Mouse (Mus musculus): Measurements from ENCODE around the gene Olfr90. TPM values are rescaled to one million over a fixed set of nuclear protein-coding genes. Genes with fewer than 3 reads are reported as not detected.

Gene Olfr90
- total and polyA plus RNA-seq, 3 experiments: not detected

DNA sequence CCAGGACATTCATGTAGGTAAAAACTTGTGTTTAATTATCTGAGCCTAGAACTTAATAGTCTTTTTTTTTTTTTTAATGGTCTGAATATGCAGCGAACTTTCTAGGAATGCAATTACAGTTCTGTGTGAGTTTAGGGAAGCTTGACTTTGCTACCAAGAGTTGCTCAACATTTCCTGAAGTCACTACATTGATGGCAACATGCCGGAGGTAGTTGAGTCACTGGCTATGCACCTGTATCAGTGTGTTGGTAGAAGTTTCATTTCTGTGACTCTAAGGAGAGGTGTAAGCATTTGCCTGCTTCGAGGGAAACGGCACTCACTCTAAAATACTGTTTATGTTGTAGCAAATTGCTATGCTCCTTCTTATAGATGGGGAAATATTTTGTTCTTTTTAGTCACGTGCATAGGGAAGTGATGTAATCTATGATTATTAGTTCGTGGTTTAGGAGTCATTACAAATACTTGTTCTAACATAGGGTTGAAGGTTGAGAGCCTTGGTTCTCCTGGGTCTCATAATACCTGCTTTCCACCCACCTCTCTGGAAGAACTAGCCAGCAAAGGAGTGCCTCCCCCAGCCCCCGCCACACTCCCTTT is 43.6 kb downstream of the Olfr90 start:
- H3K27ac ChIP-seq (ENCODE audit: insufficient read depth, low read depth): no peak overlapping the region
- H3K4me1 ChIP-seq (ENCODE audit: control insufficient read depth in 1 of 2, insufficient read depth in 2 of 2): peaks cover 6 to 20% of the 10 kb centered on the region in 2 experiments
- H3K79me2 ChIP-seq (replicated peaks; ENCODE audit: control insufficient read depth, extremely low read depth, insufficient read depth, poor library complexity, severe bottlenecking): no peaks in the 10 kb centered on the region
- H3K27me3 ChIP-seq (replicated peaks): peaks cover 6% of the 10 kb centered on the region
- dilution Hi-C loops (cut with MboI; ENCODE audit: extremely low pct_ligation_motif_present, extremely low pct_unique_long_range_greater_than_20kb, low sequenced_read_pairs): no loop called here
- no peaks in the 10 kb centered on the region for H3K9me3 ChIP-seq (replicated peaks; ENCODE audit: low read length)
- DNase-seq (ENCODE audit: extremely low read depth): no peak
- H3K9ac ChIP-seq (ENCODE audit: insufficient read depth, low read depth): peak overlapping the region; percentile 64; the same call in 1 of the 2 replicates
- TF ChIP-seq MYC (IDR thresholded peaks at IDR 0.05; ENCODE audit: low read depth, low read length) (no peak), MEF2A (IDR thresholded peaks at IDR 0.05; ENCODE audit: borderline replicate concordance, low read depth, low read length) (no peak), BHLHE40 (IDR thresholded peaks at IDR 0.05; ENCODE audit: low read depth, low read length) (peak; percentile 72), TCF12 (IDR thresholded peaks at IDR 0.05; ENCODE audit: low read depth, low read length) (no peak), MAFK (IDR thresholded peaks at IDR 0.05; ENCODE audit: insufficient replicate concordance, low read length) (no peak), JUN (IDR thresholded peaks at IDR 0.05; ENCODE audit: insufficient read depth, low read depth, low read length) (no peak), CTCF (conservative IDR thresholded peaks at IDR 0.05 in 1 of 2, IDR thresholded peaks at IDR 0.05 in 1 of 2; ENCODE audit: low read depth in 2 of 2, low read length in 2 of 2) (no peak), EP300 (IDR thresholded peaks at IDR 0.05; ENCODE audit: low read length) (peak; percentile 17; the same call in 1 of the 2 replicates), MAX (IDR thresholded peaks at IDR 0.05; ENCODE audit: low read length) (peak; percentile 42; the same call in 1 of the 2 replicates), POLR2AphosphoS2 (IDR thresholded peaks at IDR 0.05; ENCODE audit: low read depth, low read length) (no peak), SMC3 (IDR thresholded peaks at IDR 0.05; ENCODE audit: low read depth, low read length) (no peak), USF2 (conservative IDR thresholded peaks at IDR 0.05; ENCODE audit: low read depth, low read length) (no peak), PAX5 (IDR thresholded peaks at IDR 0.05; ENCODE audit: low read length) (no peak)
- H3K4me3 ChIP-seq (replicated peaks in 1 of 3; ENCODE audit: low read depth in 2 of 3, low read length in 2 of 3, poor library complexity in 1 of 3): peak overlapping the region in 1 of 3 experiments; percentile 48
- peaks cover 3 to 13% of the 10 kb centered on the region in 2 experiments for H3K36me3 ChIP-seq (replicated peaks in 1 of 2; ENCODE audit: control insufficient read depth in 1 of 2, insufficient read depth in 1 of 2, low read length in 1 of 2)
- H3K4me2 ChIP-seq (ENCODE audit: insufficient read depth, low read depth, poor library complexity, severe bottlenecking): peak overlapping the region; percentile 72
- in situ Hi-C loops (cut with MboI; ENCODE audit: low pct_ligation_motif_present, low pct_unique_long_range_greater_than_20kb, low sequenced_read_pairs): no loop called here

GRCm38 (mm10) chr17:37039127-37039894 is 49.0 kb downstream of the Olfr90 start:
- Histone ChIP-seq H3K4me2 (ENCODE audit: insufficient read depth, low read depth, poor library complexity, severe bottlenecking) (no peak overlapping the region), H3K4me3 (replicated peaks in 1 of 3; ENCODE audit: low read depth in 2 of 3, low read length in 2 of 3, poor library complexity in 1 of 3) (no peak overlapping the region), H3K4me1 (ENCODE audit: control insufficient read depth in 1 of 2, insufficient read depth in 2 of 2) (no peaks in the 10 kb centered on the region), H3K27me3 (replicated peaks) (peaks cover 2% of the 10 kb centered on the region), H3K36me3 (replicated peaks in 1 of 2; ENCODE audit: control insufficient read depth in 1 of 2, insufficient read depth in 1 of 2, low read length in 1 of 2) (no peaks in the 10 kb centered on the region), H3K9me3 (replicated peaks; ENCODE audit: low read length) (no peaks in the 10 kb centered on the region), H3K27ac (ENCODE audit: insufficient read depth, low read depth) (no peak overlapping the region), H3K9ac (ENCODE audit: insufficient read depth, low read depth) (no peak overlapping the region), H3K79me2 (replicated peaks; ENCODE audit: control insufficient read depth, extremely low read depth, insufficient read depth, poor library complexity, severe bottlenecking) (no peaks in the 10 kb centered on the region)
- TF ChIP-seq SMC3 (IDR thresholded peaks at IDR 0.05; ENCODE audit: low read depth, low read length): no peak
- no peak for DNase-seq (ENCODE audit: extremely low read depth)
- in situ Hi-C loops (cut with MboI; ENCODE audit: low pct_ligation_motif_present, low pct_unique_long_range_greater_than_20kb, low sequenced_read_pairs): no loop called here
- dilution Hi-C loops (cut with MboI; ENCODE audit: extremely low pct_ligation_motif_present, extremely low pct_unique_long_range_greater_than_20kb, low sequenced_read_pairs): no loop called here

Other genes starting within 250 kb of the Olfr90 start
Only the 20 nearest of the 26 such genes appear.
- gene Trim31, start 190.4 kb downstream of the Olfr90 start, total RNA-seq (2012; rRNA removed): not detected in 2 replicates
- not detected in 2 replicates for gene Trim31, start 190.4 kb downstream of the Olfr90 start, total RNA-seq (2014; rRNA removed)
- not detected in 2 replicates for gene Trim31, start 190.4 kb downstream of the Olfr90 start, polyA plus RNA-seq (2012; ENCODE audit: insufficient read length, low read depth)
- gene Rnf39, start 145.6 kb downstream of the Olfr90 start, total RNA-seq (2012; rRNA removed): not detected in 2 replicates
- gene Rnf39, start 145.6 kb downstream of the Olfr90 start, total RNA-seq (2014; rRNA removed): not detected in 2 replicates
- gene Rnf39, start 145.6 kb downstream of the Olfr90 start, polyA plus RNA-seq (2012; ENCODE audit: insufficient read length, low read depth): 0.40 TPM in 1 of 2 replicates, not detected in the other
- 208 and 209 TPM in 2 replicates for gene Ppp1r11, start 136.8 kb downstream of the Olfr90 start, total RNA-seq (2012; rRNA removed)
- gene Ppp1r11, start 136.8 kb downstream of the Olfr90 start, total RNA-seq (2014; rRNA removed): 120 and 128 TPM in 2 replicates
- 238 and 276 TPM in 2 replicates for gene Ppp1r11, start 136.8 kb downstream of the Olfr90 start, polyA plus RNA-seq (2012; ENCODE audit: insufficient read length, low read depth)
- gene Znrd1, start 129.9 kb downstream of the Olfr90 start, total RNA-seq (2012; rRNA removed): 66.9 and 80.3 TPM in 2 replicates
- 66.8 and 67.3 TPM in 2 replicates for gene Znrd1, start 129.9 kb downstream of the Olfr90 start, total RNA-seq (2014; rRNA removed)
- 74.5 and 98.1 TPM in 2 replicates for gene Znrd1, start 129.9 kb downstream of the Olfr90 start, polyA plus RNA-seq (2012; ENCODE audit: insufficient read length, low read depth)
- gene Znrd1as, start 129.9 kb downstream of the Olfr90 start, total RNA-seq (2012; rRNA removed): 8.1 and 8.6 TPM in 2 replicates
- gene Znrd1as, start 129.9 kb downstream of the Olfr90 start, total RNA-seq (2014; rRNA removed): 8.5 and 8.6 TPM in 2 replicates
- 9.3 and 13.0 TPM in 2 replicates for gene Znrd1as, start 129.9 kb downstream of the Olfr90 start, polyA plus RNA-seq (2012; ENCODE audit: insufficient read length, low read depth)
- not detected in 2 replicates for gene 2410137M14Rik, start 107.3 kb downstream of the Olfr90 start, total RNA-seq (2012; rRNA removed)
- gene 2410137M14Rik, start 107.3 kb downstream of the Olfr90 start, total RNA-seq (2014; rRNA removed): 0.31 TPM in 1 of 2 replicates, not detected in the other
- gene 2410137M14Rik, start 107.3 kb downstream of the Olfr90 start, polyA plus RNA-seq (2012; ENCODE audit: insufficient read length, low read depth): 0.40 TPM in 1 of 2 replicates, not detected in the other
- 0.84 and 1.1 TPM in 2 replicates for gene H2-M5, start 99.0 kb downstream of the Olfr90 start, total RNA-seq (2012; rRNA removed)
- gene H2-M5, start 99.0 kb downstream of the Olfr90 start, total RNA-seq (2014; rRNA removed): 0.58 and 1.1 TPM in 2 replicates
- gene H2-M5, start 99.0 kb downstream of the Olfr90 start, polyA plus RNA-seq (2012; ENCODE audit: insufficient read length, low read depth): 2.2 and 3.6 TPM in 2 replicates
- not detected in 2 replicates for gene Zfp57, start 87.3 kb downstream of the Olfr90 start, total RNA-seq (2012; rRNA removed)
- not detected in 2 replicates for gene Zfp57, start 87.3 kb downstream of the Olfr90 start, total RNA-seq (2014; rRNA removed)
- 0.10 and 0.26 TPM in 2 replicates for gene Zfp57, start 87.3 kb downstream of the Olfr90 start, polyA plus RNA-seq (2012; ENCODE audit: insufficient read length, low read depth)
- not detected in 2 replicates for gene Mog, start 65.1 kb downstream of the Olfr90 start, total RNA-seq (2012; rRNA removed)
- not detected in 2 replicates for gene Mog, start 65.1 kb downstream of the Olfr90 start, total RNA-seq (2014; rRNA removed)
- not detected in 2 replicates for gene Mog, start 65.1 kb downstream of the Olfr90 start, polyA plus RNA-seq (2012; ENCODE audit: insufficient read length, low read depth)
- gene Gabbr1, start 42.5 kb downstream of the Olfr90 start, total RNA-seq (2012; rRNA removed): 4.7 TPM in 2 replicates
- 1.8 and 2.1 TPM in 2 replicates for gene Gabbr1, start 42.5 kb downstream of the Olfr90 start, total RNA-seq (2014; rRNA removed)
- 10.2 and 11.6 TPM in 2 replicates for gene Gabbr1, start 42.5 kb downstream of the Olfr90 start, polyA plus RNA-seq (2012; ENCODE audit: insufficient read length, low read depth)
- gene Olfr91, start 9.8 kb upstream of the Olfr90 start, total RNA-seq (2012; rRNA removed): not detected in 2 replicates
- gene Olfr91, start 9.8 kb upstream of the Olfr90 start, total RNA-seq (2014; rRNA removed): not detected in 2 replicates
- not detected in 2 replicates for gene Olfr91, start 9.8 kb upstream of the Olfr90 start, polyA plus RNA-seq (2012; ENCODE audit: insufficient read length, low read depth)
- gene Olfr92, start 31.6 kb upstream of the Olfr90 start, total RNA-seq (2012; rRNA removed): not detected in 2 replicates
- not detected in 2 replicates for gene Olfr92, start 31.6 kb upstream of the Olfr90 start, total RNA-seq (2014; rRNA removed)
- gene Olfr92, start 31.6 kb upstream of the Olfr90 start, polyA plus RNA-seq (2012; ENCODE audit: insufficient read length, low read depth): not detected in 2 replicates
- gene Olfr93, start 73.0 kb upstream of the Olfr90 start, total RNA-seq (2012; rRNA removed): not detected in 2 replicates
- gene Olfr93, start 73.0 kb upstream of the Olfr90 start, total RNA-seq (2014; rRNA removed): not detected in 2 replicates
- not detected in 2 replicates for gene Olfr93, start 73.0 kb upstream of the Olfr90 start, polyA plus RNA-seq (2012; ENCODE audit: insufficient read length, low read depth)
- 0.21 and 0.47 TPM in 2 replicates for gene Ubd, start 105.4 kb upstream of the Olfr90 start, total RNA-seq (2012; rRNA removed)
- gene Ubd, start 105.4 kb upstream of the Olfr90 start, total RNA-seq (2014; rRNA removed): not detected in 2 replicates
- gene Ubd, start 105.4 kb upstream of the Olfr90 start, polyA plus RNA-seq (2012; ENCODE audit: insufficient read length, low read depth): not detected in 2 replicates
- not detected in 2 replicates for gene Olfr94, start 112.5 kb upstream of the Olfr90 start, total RNA-seq (2012; rRNA removed)
- not detected in 2 replicates for gene Olfr94, start 112.5 kb upstream of the Olfr90 start, total RNA-seq (2014; rRNA removed)
- not detected in 2 replicates for gene Olfr94, start 112.5 kb upstream of the Olfr90 start, polyA plus RNA-seq (2012; ENCODE audit: insufficient read length, low read depth)
- not detected in 2 replicates for gene Olfr95, start 124.6 kb upstream of the Olfr90 start, total RNA-seq (2012; rRNA removed)
- not detected in 2 replicates for gene Olfr95, start 124.6 kb upstream of the Olfr90 start, total RNA-seq (2014; rRNA removed)
- not detected in 2 replicates for gene Olfr95, start 124.6 kb upstream of the Olfr90 start, polyA plus RNA-seq (2012; ENCODE audit: insufficient read length, low read depth)
- not detected in 2 replicates for gene Olfr96, start 131.6 kb upstream of the Olfr90 start, total RNA-seq (2012; rRNA removed)
- not detected in 2 replicates for gene Olfr96, start 131.6 kb upstream of the Olfr90 start, total RNA-seq (2014; rRNA removed)
- gene Olfr96, start 131.6 kb upstream of the Olfr90 start, polyA plus RNA-seq (2012; ENCODE audit: insufficient read length, low read depth): not detected in 2 replicates
- gene Olfr97, start 148.8 kb upstream of the Olfr90 start, total RNA-seq (2012; rRNA removed): not detected in 2 replicates
- not detected in 2 replicates for gene Olfr97, start 148.8 kb upstream of the Olfr90 start, total RNA-seq (2014; rRNA removed)
- gene Olfr97, start 148.8 kb upstream of the Olfr90 start, polyA plus RNA-seq (2012; ENCODE audit: insufficient read length, low read depth): not detected in 2 replicates
- gene Olfr98, start 175.2 kb upstream of the Olfr90 start, total RNA-seq (2012; rRNA removed): 0.21 TPM in 1 of 2 replicates, not detected in the other
- not detected in 2 replicates for gene Olfr98, start 175.2 kb upstream of the Olfr90 start, total RNA-seq (2014; rRNA removed)
- 0.44 and 0.70 TPM in 2 replicates for gene Olfr98, start 175.2 kb upstream of the Olfr90 start, polyA plus RNA-seq (2012; ENCODE audit: insufficient read length, low read depth)
- gene H2-M3, start 181.7 kb upstream of the Olfr90 start, total RNA-seq (2012; rRNA removed): 72.2 and 88.6 TPM in 2 replicates
- 71.7 and 72.8 TPM in 2 replicates for gene H2-M3, start 181.7 kb upstream of the Olfr90 start, total RNA-seq (2014; rRNA removed)
- 46.1 and 49.0 TPM in 2 replicates for gene H2-M3, start 181.7 kb upstream of the Olfr90 start, polyA plus RNA-seq (2012; ENCODE audit: insufficient read length, low read depth)